Mouse (Mus musculus): ENCODE data around the gene Slc41a3.

GRCm38 (mm10) chr6:90588113-90588512 lies 16.4 kb upstream of the Slc41a3 start:
- TF ChIP-seq CTCF (IDR thresholded peaks at IDR 0.05; ENCODE audit: insufficient read depth, low read depth, low read length) (no peak), POLR2A (IDR thresholded peaks at IDR 0.05; ENCODE audit: insufficient read depth, low read depth, low read length) (no peak)

Measured in olfactory bulb, adult 2 months (tissue).